Mouse (Mus musculus) G1E (cell line): Measurements from ENCODE around the gene Rnf126.

Source experiments
- CTCF ChIP-seq: IDR thresholded peaks from 2 replicates; pipeline ENCODE4 v1.5.1; 2012; ENCODE audit warnings: low read depth, low read length, inconsistent platforms, mixed read lengths
- GATA1 ChIP-seq: IDR thresholded peaks from 2 replicates; pipeline ENCODE4 v1.6.1; 2012; ENCODE audit warnings: borderline replicate concordance, low read length, inconsistent platforms, mixed read lengths
- POLR2AphosphoS5 ChIP-seq: IDR thresholded peaks from 2 replicates; pipeline ENCODE4 v1.6.1; 2012; ENCODE audit warnings: low read depth, low read length, inconsistent platforms; ENCODE audit not compliant: insufficient replicate concordance

GRCm38 (mm10) chr10:79743161-79743560 is 23.6 kb downstream of the Rnf126 start:
- TF ChIP-seq CTCF (no peak), GATA1 (no peak), POLR2AphosphoS5 (no peak)
